Mouse (Mus musculus) erythroblast, embryonic 14.5 days (primary cell): Measurements from ENCODE around the gene Pts.

Source experiments
- GATA1 ChIP-seq: IDR thresholded peaks from 2 replicates; pipeline ENCODE4 v1.6.1; 2012; ENCODE audit warnings: low read length, inconsistent platforms, mixed read lengths
- TAL1 ChIP-seq: IDR thresholded peaks from 3 replicates; pipeline ENCODE4 v1.6.1; 2012; ENCODE audit warnings: low read length, inconsistent platforms, mixed read lengths

GRCm38 (mm10) chr9:50525585-50525984 lies 2.9 kb downstream of the Pts start:
- no peak for TF ChIP-seq GATA1
- no peak for TF ChIP-seq TAL1
